Mouse (Mus musculus): ENCODE data around the gene Atp9a. TPM values are rescaled to one million over a fixed set of nuclear protein-coding genes. Genes with fewer than 3 reads are reported as not detected.

Atp9a gene
- polyA plus RNA-seq, 2 experiments: 1.3 to 2.3 TPM

DNA sequence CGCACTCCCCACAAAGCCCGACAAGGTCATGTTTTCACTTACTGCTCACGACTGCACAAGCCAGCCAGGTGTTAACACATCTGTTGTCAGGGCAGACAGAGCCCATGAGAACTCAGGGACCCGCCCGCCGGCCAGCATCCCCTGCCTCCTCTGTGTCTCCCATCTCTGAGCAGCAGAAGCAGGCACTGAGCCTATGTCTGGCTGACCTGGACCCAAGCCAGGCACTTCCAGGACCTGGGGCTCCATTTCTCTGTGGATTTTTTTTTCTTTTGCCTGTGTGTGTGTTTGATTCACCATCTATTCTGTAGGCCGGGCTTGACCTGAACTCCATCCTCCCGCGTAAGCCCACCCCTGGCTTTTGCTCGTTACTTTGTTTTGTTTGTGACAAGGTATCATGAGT is 23.5 kb downstream of the Atp9a start:
- ATAC-seq (ENCODE audit: insufficient read depth) (no peak), DNase-seq (ENCODE audit: low read depth in 3 of 3, low spot score in 3 of 3) (no peak)
- TF ChIP-seq EP300 (IDR thresholded peaks at IDR 0.05; ENCODE audit: low read depth) (no peak), CTCF (IDR thresholded peaks at IDR 0.05; ENCODE audit: low read depth) (no peak)
- Histone ChIP-seq H3K36me3 (replicated peaks; ENCODE audit: control insufficient read depth, insufficient read depth, low read depth) (no peaks in the 10 kb centered on the region), H3K27me3 (ENCODE audit: control insufficient read depth, insufficient read depth, low read length) (no peaks in the 10 kb centered on the region), H3K27ac (no peak overlapping the region), H3K4me3 (ENCODE audit: insufficient read depth in 1 of 2, low read depth in 2 of 2, low read length in 2 of 2) (no peak overlapping the region), H3K9me3 (ENCODE audit: control insufficient read depth, low read length) (no peaks in the 10 kb centered on the region), H3K9ac (replicated peaks) (no peak overlapping the region), H3K4me1 (replicated peaks; ENCODE audit: control insufficient read depth in 2 of 2, insufficient read depth in 2 of 2, low read length in 1 of 2) (no peaks in the 10 kb centered on the region), H3K4me2 (ENCODE audit: low read depth) (no peak overlapping the region)
- whole genome bisulfite sequencing (ENCODE audit: insufficient replicate concordance): 68% methylated on average over 10 of the region's 10 CpGs

GRCm38 (mm10) chr2:168718267-168718666 is 23.9 kb downstream of the Atp9a start:
- Histone ChIP-seq H3K27me3 (ENCODE audit: control insufficient read depth, insufficient read depth, low read length) (no peaks in the 10 kb centered on the region), H3K9me3 (ENCODE audit: control insufficient read depth, low read length) (no peaks in the 10 kb centered on the region), H3K4me2 (ENCODE audit: low read depth) (no peak overlapping the region), H3K9ac (replicated peaks) (no peak overlapping the region), H3K36me3 (replicated peaks; ENCODE audit: control insufficient read depth, insufficient read depth, low read depth) (no peaks in the 10 kb centered on the region), H3K4me3 (ENCODE audit: insufficient read depth in 1 of 2, low read depth in 2 of 2, low read length in 2 of 2) (no peak overlapping the region), H3K4me1 (replicated peaks; ENCODE audit: control insufficient read depth in 2 of 2, insufficient read depth in 2 of 2, low read length in 1 of 2) (no peaks in the 10 kb centered on the region), H3K27ac (no peak overlapping the region)
- TF ChIP-seq EP300 (IDR thresholded peaks at IDR 0.05; ENCODE audit: low read depth) (no peak), CTCF (IDR thresholded peaks at IDR 0.05; ENCODE audit: low read depth) (no peak)
- no peak for ATAC-seq (ENCODE audit: insufficient read depth)
- no peak for DNase-seq (ENCODE audit: low read depth in 3 of 3, low spot score in 3 of 3)
- 80% methylated on average over 2 of the region's 2 CpGs for WGBS (ENCODE audit: insufficient replicate concordance)

GRCm38 (mm10) chr2:168712199-168713176 is 29.7 kb downstream of the Atp9a start:
- H3K27ac ChIP-seq: no peak overlapping the region
- TF ChIP-seq EP300 (IDR thresholded peaks at IDR 0.05; ENCODE audit: low read depth): no peak
- TF ChIP-seq CTCF (IDR thresholded peaks at IDR 0.05; ENCODE audit: low read depth): no peak
- no peaks in the 10 kb centered on the region for H3K36me3 ChIP-seq (replicated peaks; ENCODE audit: control insufficient read depth, insufficient read depth, low read depth)
- ATAC-seq (ENCODE audit: insufficient read depth): no peak
- no peak for DNase-seq (ENCODE audit: low read depth in 3 of 3, low spot score in 3 of 3)
- H3K4me3 ChIP-seq (ENCODE audit: insufficient read depth in 1 of 2, low read depth in 2 of 2, low read length in 2 of 2): no peak overlapping the region
- H3K4me1 ChIP-seq (replicated peaks; ENCODE audit: control insufficient read depth in 2 of 2, insufficient read depth in 2 of 2, low read length in 1 of 2): no peaks in the 10 kb centered on the region
- no peak overlapping the region for H3K9ac ChIP-seq (replicated peaks)
- H3K4me2 ChIP-seq (ENCODE audit: low read depth): no peak overlapping the region
- 71% methylated on average over 20 of the region's 20 CpGs for WGBS (ENCODE audit: insufficient replicate concordance)
- no peaks in the 10 kb centered on the region for H3K9me3 ChIP-seq (ENCODE audit: control insufficient read depth, low read length)
- H3K27me3 ChIP-seq (ENCODE audit: control insufficient read depth, insufficient read depth, low read length): no peaks in the 10 kb centered on the region

GRCm38 (mm10) chr2:168710979-168711378 is 31.2 kb downstream of the Atp9a start:
- H3K9ac ChIP-seq (replicated peaks): no peak overlapping the region
- no peak overlapping the region for H3K4me3 ChIP-seq (ENCODE audit: insufficient read depth in 1 of 2, low read depth in 2 of 2, low read length in 2 of 2)
- H3K27me3 ChIP-seq (ENCODE audit: control insufficient read depth, insufficient read depth, low read length): no peaks in the 10 kb centered on the region
- H3K9me3 ChIP-seq (ENCODE audit: control insufficient read depth, low read length): no peaks in the 10 kb centered on the region
- 46% methylated on average over 3 of the region's 3 CpGs for whole genome bisulfite sequencing (ENCODE audit: insufficient replicate concordance)
- ATAC-seq (ENCODE audit: insufficient read depth) (no peak), DNase-seq (ENCODE audit: low read depth in 3 of 3, low spot score in 3 of 3) (no peak)
- no peak for TF ChIP-seq EP300 (IDR thresholded peaks at IDR 0.05; ENCODE audit: low read depth)
- TF ChIP-seq CTCF (IDR thresholded peaks at IDR 0.05; ENCODE audit: low read depth): no peak
- no peaks in the 10 kb centered on the region for H3K4me1 ChIP-seq (replicated peaks; ENCODE audit: control insufficient read depth in 2 of 2, insufficient read depth in 2 of 2, low read length in 1 of 2)
- H3K36me3 ChIP-seq (replicated peaks; ENCODE audit: control insufficient read depth, insufficient read depth, low read depth): no peaks in the 10 kb centered on the region
- H3K27ac ChIP-seq: no peak overlapping the region
- no peak overlapping the region for H3K4me2 ChIP-seq (ENCODE audit: low read depth)

- Histone ChIP-seq H3K36me3 (replicated peaks; ENCODE audit: control insufficient read depth, insufficient read depth, low read depth) (no peaks in the 10 kb centered on the region), H3K4me2 (ENCODE audit: low read depth) (no peak overlapping the region), H3K4me1 (replicated peaks; ENCODE audit: control insufficient read depth in 2 of 2, insufficient read depth in 2 of 2, low read length in 1 of 2) (no peaks in the 10 kb centered on the region; a peak in 1 of 4 replicates), H3K4me3 (ENCODE audit: insufficient read depth in 1 of 2, low read depth in 2 of 2, low read length in 2 of 2) (no peak overlapping the region), H3K9ac (replicated peaks) (no peak overlapping the region), H3K27ac (no peak overlapping the region), H3K9me3 (ENCODE audit: control insufficient read depth, low read length) (no peaks in the 10 kb centered on the region), H3K27me3 (ENCODE audit: control insufficient read depth, insufficient read depth, low read length) (no peaks in the 10 kb centered on the region)
- no peak for TF ChIP-seq CTCF (IDR thresholded peaks at IDR 0.05; ENCODE audit: low read depth)
- no peak for TF ChIP-seq EP300 (IDR thresholded peaks at IDR 0.05; ENCODE audit: low read depth)
- ATAC-seq (ENCODE audit: insufficient read depth) (no peak), DNase-seq (ENCODE audit: low read depth in 3 of 3, low spot score in 3 of 3) (no peak)
- 26% methylated on average over 9 of the region's 9 CpGs for WGBS (ENCODE audit: insufficient replicate concordance)
Measured at GRCm38 (mm10) chr2:168707766-168708165, 34.4 kb downstream of the Atp9a start.

Measured in liver, embryonic 14.5 days (tissue).